14 mouse cellular contexts compared by ENCODE assay signal in the genomic region with DNA sequence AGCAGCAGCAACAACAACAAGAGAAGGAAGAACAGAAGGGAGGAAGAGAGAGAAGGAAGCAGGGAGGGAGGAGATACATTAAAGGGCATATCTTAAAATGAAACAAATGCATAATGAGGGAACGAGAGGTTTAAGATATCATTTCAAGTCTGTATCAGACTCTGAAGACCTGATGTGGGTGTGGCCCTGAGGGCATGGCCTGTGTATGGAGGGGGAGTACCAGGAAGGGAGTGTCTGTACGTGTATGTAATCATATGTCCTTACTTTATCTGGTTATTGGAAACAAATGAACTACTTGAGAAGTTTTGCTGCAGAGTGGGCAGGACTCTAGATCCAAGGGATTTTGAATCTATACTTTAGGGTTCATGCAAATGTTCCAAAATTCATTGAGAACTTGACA.
"Had no signal": no experiment of that assay in that cellular context is flagged by ENCODE, and none has a peak within 500 bp of the region (broad histone marks: within the 10 kb centered on the region; RNA-seq: fewer than 3 reads in every experiment).

No protein-coding gene starts in this region.

- H3K9me3 ChIP-seq: liver, embryonic 15.5 days; midbrain, embryonic 13.5 days; midbrain, embryonic 15.5 days; neural tube, embryonic 12.5 days; stomach, embryonic 15.5 days had no signal

- H3K27ac ChIP-seq: liver, embryonic 15.5 days; midbrain, embryonic 13.5 days; midbrain, embryonic 15.5 days; neural tube, embryonic 12.5 days; stomach, embryonic 15.5 days; stomach, postnatal 0 days had no signal

- H3K4me1 ChIP-seq: liver, embryonic 15.5 days; midbrain, embryonic 13.5 days; neural tube, embryonic 12.5 days had no signal

- H3K36me3 ChIP-seq: liver, embryonic 15.5 days; midbrain, embryonic 13.5 days; midbrain, embryonic 15.5 days; neural tube, embryonic 12.5 days; stomach, embryonic 15.5 days had no signal

- H3K9ac ChIP-seq: liver, embryonic 15.5 days; lung, embryonic 14.5 days; midbrain, embryonic 13.5 days; midbrain, embryonic 15.5 days; neural tube, embryonic 12.5 days; stomach, embryonic 15.5 days had no signal

- H3K4me3 ChIP-seq: liver, embryonic 15.5 days; midbrain, embryonic 13.5 days; midbrain, embryonic 15.5 days; neural tube, embryonic 12.5 days; stomach, embryonic 15.5 days had no signal

- ATAC-seq: midbrain, embryonic 13.5 days; midbrain, embryonic 15.5 days had no signal

- H3K27me3 ChIP-seq: liver, embryonic 15.5 days; neural tube, embryonic 12.5 days; stomach, embryonic 15.5 days had no signal

- H3K4me2 ChIP-seq: liver, embryonic 15.5 days; lung, embryonic 14.5 days; midbrain, embryonic 11.5 days; midbrain, embryonic 13.5 days; midbrain, embryonic 15.5 days; neural tube, embryonic 12.5 days; stomach, embryonic 15.5 days had no signal

- DNase-seq: lung, adult 18-20 months; lung, embryonic 14.5 days; lung, postnatal 10 days; lung, postnatal 4 days; right cerebral cortex, postnatal 14 days; thymus, postnatal 14 days; thymus, postnatal 36 days had no signal
